Mouse (Mus musculus): Measurements from ENCODE around the gene Acsm4.
"Not testable (repeated sequence)": the region's sequence is repeated elsewhere in the genome, so short reads cannot be mapped to it uniquely, and the experiment has no call there.

DNA sequence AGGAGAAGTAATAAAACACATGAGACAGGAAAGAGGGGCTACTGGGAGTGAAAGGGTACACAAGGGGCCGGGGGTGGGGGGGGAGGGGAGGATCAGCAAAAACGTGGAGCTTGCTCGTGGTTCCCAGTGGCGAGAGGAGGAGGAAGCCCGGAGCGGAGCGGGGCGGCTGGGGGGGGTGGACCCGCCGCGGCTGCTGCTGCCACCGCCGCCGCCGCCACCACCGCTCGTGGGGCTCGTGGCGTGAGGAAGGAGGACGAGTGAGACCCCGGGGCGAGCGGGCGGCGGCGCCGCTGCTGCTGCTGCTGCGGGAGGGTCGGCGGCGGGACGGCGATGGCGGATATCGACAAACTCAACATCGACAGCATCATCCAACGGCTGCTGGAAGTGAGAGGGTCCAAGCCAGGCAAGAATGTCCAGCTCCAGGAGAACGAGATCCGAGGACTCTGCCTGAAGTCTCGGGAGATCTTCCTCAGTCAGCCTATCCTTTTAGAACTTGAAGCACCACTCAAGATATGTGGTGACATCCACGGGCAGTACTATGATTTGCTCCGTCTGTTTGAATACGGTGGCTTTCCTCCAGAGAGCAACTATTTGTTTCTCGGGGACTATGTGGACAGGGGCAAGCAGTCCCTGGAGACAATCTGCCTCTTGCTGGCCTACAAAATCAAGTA, 50.1 kb downstream of the Acsm4 start:
- TF ChIP-seq GATA1, TAL1 (IDR thresholded peaks at IDR 0.05; ENCODE audit: low read length): not testable (repeated sequence)
